Mouse (Mus musculus) adipocyte (in vitro differentiated cells): Measurements from ENCODE around the gene Knop1.

Experiments used
- DNase-seq: peaks from one replicate; pipeline ENCODE4 v3.0.0-alpha.2; 2016; ENCODE audit warnings: low spot score

The Knop1 gene

DNA sequence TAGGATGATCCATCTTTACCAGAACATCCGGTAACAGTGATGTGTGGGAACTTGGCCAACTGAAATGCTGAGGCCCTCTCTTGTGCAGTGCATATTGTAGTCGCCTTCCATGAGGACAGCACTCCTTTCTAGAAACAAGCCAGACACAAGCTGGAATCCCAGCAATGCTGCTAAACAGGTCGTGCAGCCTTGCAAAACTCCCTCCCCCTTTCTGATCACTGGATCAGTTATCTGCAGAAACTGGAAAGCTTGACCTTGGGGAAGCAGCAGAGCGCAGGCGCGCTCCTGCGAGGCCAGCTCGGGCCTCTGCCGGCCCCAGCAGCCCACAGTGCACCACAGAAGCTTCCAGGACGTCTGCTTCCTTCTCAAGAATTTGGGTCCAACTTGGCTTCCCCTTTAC lies 7.3 kb downstream of the Knop1 start:
- DNase-seq = no peak

DNA sequence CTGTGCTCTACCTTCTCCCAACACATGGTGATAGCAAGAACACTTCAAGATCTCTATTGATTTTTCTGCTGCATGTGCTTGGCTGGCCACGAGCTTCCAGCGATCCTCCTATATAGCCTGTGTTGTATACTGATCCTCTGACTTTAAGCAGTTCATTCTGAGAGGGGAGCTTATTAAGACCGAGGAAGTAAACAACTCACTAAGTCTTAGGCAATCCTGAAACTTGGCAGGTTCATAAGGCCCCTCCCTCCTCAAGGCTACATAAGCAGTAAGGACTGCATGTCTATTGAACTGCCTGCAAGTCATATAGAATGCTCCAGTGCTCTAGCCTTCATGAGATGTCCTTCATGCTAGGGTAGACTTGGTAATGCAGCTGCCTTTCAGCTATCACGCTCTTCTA lies 9.7 kb downstream of the Knop1 start:
- DNase-seq = peak; percentile 64

DNA sequence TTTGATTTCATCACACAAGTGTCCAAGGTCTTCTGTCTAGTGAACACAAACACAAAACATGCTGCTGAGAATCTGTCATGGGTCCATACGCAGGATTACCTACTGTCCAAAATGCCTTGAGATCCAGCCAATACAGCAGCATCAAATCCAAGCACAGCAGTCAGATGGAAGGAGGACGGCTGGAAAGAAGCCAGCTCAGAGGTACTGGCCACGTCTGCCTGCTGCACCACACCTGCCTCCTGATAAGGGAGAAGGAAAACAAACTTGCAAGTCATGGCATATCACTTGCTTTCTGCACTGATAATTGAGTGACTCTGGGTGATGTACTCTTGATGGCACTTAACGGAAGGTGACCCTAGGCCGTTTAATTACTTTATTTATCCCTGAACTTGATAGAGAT lies 10.9 kb downstream of the Knop1 start:
- no peak for DNase-seq

DNA sequence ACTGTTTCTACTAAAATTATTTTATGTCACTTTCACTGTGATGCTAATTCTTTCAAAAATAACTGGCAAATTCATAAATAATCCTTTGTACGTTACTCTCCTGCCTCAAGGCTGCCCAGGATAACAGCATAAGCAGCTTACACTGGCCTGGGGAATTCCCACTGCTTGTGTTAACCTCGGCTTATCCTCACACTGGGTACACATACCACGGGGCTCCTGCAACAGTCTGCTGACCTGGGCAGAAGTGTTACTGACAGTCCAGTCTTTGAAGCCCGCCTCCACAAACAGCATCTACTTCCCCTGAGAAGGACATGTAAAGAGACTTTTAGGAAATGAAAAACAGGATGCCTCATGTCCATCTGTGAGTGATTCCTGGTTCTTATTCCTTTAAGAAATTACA lies 13.1 kb downstream of the Knop1 start:
- DNase-seq = no peak

- peak; percentile 66 for DNase-seq
Measured at GRCm38 (mm10) chr7:118841796-118842195, 14.3 kb downstream of the Knop1 start.

DNA sequence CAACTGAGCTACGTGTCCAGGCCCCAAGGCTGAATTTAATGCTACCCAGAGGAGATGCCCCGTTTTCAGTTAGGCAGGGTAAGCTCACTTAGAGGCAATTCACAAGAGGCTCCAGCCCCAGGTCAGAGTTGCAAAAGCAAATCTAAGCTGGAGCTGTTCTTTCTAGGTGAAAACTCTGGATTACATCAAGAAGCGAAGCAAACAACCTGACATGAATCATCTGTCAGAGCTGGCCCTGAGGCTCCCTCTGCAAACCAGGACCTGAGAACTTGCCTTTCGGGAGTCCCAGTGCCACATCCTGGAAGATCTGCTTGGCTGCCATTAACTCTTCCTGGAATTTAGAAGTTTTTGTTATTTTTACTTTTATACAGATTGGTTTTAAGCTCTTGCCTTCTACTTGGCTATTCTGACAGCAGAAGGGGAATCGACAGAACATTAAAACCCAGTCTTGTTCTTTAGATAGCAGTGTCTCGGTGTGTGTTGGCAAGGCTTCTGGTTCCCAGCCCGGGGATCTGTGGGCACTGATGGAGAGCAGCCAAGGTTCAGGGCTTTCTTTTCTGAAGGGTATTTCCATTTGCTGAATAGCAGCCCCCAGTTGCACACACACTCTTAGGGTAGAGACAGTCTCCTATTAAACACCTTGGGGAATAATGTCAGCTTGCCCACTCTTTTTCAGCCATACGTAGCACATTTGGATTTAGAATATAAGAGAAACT lies 14.9 kb downstream of the Knop1 start:
- peak; percentile 21 for DNase-seq

DNA sequence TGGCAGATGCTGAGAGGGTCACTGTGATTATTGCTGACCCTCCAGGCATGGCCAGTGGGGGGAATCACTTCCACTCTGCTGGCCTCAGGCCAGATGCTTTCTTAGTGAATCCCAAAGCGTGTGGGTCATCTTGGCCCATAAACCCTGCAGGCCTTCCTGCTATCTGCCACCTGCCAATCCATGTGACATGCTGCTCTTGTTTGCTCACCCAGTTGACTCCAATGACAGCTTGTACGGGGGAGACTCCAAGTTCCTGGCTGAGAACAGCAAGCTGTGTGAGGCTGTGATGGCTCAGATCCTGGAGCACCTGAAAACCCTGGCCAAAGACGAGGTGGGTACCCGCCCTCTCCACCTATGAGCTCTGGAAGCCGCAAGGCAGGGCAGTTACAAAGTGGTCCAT lies 18.2 kb downstream of the Knop1 start:
- DNase-seq = no peak

- DNase-seq = no peak
Measured at GRCm38 (mm10) chr7:118827975-118828416, 28.1 kb downstream of the Knop1 start.

DNA sequence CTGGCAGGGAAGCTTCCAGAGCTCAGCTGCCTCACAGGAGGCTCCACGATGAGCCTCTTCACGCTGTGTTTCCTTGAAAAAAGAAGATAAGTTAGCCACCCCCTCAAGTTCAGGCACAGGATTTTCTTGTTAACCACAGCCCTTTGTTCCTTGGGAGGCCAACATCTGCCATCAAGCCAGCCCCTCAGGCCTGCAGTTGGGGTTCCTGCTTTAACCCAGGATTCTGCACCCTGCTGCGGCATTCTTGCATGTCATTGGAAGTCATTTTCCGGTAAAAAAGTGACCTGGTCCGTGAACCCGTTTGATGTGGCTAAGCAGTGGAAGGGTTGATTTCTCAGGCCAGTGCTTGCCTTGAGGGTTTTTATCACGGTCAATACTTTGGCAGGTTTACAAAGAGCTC lies 31.6 kb downstream of the Knop1 start:
- DNase-seq = no peak

GRCm38 (mm10) chr7:118821887-118822556 lies 34.0 kb downstream of the Knop1 start:
- no peak for DNase-seq

DNA sequence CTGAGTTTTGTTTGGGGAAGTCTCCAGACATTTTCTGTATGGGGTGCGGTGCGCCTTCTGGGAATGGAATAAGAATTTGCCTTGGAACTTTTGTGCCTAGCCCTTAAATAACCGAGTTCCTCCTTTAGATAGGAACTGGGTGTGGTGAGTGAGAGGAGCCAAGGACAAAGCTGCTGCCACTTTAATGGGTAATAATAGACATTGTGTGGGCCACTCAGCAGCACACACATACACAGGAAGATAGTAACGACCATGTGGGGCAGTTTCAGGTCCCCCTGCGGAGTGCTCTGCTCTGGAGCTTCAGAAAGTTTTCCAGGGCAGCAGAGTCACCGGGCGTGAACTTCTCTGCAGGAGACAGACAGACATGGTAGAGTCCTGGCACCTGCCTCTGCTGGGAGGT lies 34.7 kb downstream of the Knop1 start:
- DNase-seq = no peak

- DNase-seq = no peak
Measured at GRCm38 (mm10) chr7:118819666-118820065, 36.4 kb downstream of the Knop1 start.

GRCm38 (mm10) chr7:118817741-118818140 lies 38.3 kb downstream of the Knop1 start:
- no peak for DNase-seq

- DNase-seq = no peak
Measured at GRCm38 (mm10) chr7:118816275-118816674, 39.8 kb downstream of the Knop1 start.

DNA sequence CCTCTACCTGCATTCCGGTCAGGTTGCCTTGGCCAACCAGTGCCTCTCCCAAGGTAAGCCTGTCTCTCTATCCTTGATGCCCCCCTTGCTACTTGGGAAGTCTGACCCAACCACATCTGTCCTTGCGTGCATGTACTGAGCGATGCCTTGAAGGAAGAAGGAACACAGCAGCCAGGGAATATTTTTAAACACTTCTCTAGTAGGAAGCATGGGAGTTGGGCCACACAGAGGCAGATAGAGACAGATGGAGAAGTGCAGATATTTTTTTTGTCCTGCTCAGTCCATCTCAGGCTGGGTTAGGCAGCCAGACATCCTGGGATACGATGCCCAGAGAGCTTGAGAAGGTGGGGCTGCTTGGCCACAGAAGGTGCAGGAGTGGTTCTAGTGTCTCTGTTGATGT lies 42.5 kb downstream of the Knop1 start:
- DNase-seq = no peak

GRCm38 (mm10) chr7:118811407-118812106 lies 44.5 kb downstream of the Knop1 start:
- DNase-seq = no peak

DNA sequence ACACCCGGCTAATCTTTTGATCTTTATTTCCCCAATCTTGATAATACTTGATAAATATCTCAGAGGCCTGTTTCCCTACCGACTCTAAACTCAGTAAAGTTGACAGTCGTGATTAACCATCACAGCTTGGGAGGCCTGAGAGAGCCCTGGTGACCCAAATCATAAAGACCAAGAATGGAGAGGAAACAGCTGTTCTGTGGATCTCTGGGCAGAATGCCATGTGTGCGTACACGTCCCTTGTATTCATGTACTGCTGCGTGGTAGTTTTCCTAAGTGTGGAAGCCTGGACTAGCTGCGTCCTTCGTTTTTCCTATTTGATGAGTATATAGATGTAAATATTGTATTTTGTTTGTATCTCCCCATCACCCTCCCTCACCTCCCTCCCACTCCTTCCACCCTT lies 48.2 kb downstream of the Knop1 start:
- no peak for DNase-seq

- DNase-seq = no peak
Measured at GRCm38 (mm10) chr7:118806631-118807411, 49.2 kb downstream of the Knop1 start.

DNA sequence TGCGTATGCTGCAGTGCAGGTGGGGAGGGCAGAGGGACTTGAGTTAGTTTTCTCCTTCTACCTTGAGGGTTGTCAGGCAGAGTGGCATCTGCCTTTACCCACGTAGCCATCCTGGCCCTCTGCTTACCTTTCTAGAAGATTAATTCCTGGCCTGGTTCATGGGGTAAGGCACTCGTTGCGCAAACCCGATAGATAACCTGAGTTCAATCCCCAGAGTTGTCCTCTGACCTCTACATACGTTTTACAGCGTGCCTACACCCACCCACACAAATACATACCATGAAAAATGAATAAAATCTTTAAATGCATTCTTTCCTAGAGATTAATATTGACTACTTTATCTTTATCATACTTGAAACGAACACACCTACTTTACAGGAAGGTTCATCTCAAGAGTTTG lies 52.6 kb downstream of the Knop1 start:
- DNase-seq = no peak

- no peak for DNase-seq
Measured at GRCm38 (mm10) chr7:118801791-118802190, 54.3 kb downstream of the Knop1 start.

- DNase-seq = no peak
Measured at GRCm38 (mm10) chr7:118800112-118800734, 55.8 kb downstream of the Knop1 start.

DNA sequence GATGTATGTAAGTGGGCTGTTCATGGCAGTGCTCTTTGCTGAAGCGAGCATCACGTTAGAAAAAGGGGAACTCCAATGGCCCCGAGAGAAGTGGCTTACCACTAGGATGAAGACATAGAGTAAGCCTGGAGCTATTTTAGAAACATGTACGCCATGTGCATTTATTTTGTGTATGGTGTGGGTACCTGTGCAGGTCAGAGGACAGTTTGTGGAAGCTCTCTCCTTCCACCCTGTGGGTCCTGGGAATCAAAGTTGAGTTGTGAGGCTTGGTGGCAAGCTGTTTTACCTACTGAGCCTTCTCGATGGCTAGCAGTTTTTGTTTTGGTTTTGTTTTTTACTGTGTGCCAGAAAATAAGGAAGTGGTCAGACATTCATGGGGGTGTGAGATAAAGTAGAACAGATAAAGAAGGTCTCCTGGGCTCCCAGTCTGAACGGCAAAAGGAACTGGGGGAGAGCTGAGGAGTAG lies 57.9 kb downstream of the Knop1 start:
- no peak for DNase-seq
